Mouse (Mus musculus) frontal cortex, postnatal 10 days (tissue): ENCODE measurements at regions not wholly inside any gene's neighbourhood (a gene's known extent, or its start where the extent isn't known, plus 50 kb on each side); places are given as distances from the start of the nearest gene placed in this dataset.

Experiments
- DNase-seq, 2 experiments: peaks; one replicate each; pipeline ENCODE4 v3.0.0; 2022; ENCODE audit warnings: low spot score in 2 of 2, mixed read lengths in 1 of 2

DNA sequence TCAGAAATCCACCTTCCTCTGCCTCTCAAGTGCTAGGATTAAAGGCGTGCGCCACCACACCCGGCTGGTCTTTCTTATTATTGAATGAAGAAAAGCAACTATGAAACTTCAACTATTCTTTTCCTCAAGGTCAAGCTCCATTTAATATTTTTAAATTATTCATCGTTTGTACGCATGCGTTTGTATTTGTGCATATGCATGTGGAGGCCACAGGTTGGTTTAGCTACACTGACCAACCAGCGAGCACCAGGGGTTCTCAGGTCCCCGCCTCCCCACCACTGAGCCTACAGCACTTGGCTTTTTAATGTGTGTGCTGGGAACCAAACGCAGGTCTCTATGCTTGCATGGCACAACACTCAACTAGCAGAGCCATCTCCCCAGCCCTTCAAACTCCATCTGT is 51.0 kb upstream of the Tmem252 start:
- DNase-seq: no peak

DNA sequence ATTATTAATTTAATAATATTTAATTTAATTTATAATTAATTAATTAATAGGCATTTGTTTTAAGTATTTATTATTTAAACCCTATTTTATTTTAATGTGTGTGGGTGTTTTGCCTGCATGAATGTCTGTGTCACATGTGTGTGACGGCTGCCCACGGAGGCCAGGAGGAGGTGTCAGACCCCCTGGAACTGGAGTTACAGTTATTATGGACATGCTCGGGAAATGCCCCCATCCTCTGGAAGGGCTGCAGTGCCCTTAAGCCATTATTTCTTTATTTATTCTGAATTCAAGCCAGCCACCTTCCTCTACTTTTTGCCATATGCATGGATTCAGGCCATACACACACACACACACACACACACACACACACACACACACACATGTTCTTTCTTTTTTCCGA is 51.5 kb upstream of the Tmem252 start:
- no peak for DNase-seq

DNA sequence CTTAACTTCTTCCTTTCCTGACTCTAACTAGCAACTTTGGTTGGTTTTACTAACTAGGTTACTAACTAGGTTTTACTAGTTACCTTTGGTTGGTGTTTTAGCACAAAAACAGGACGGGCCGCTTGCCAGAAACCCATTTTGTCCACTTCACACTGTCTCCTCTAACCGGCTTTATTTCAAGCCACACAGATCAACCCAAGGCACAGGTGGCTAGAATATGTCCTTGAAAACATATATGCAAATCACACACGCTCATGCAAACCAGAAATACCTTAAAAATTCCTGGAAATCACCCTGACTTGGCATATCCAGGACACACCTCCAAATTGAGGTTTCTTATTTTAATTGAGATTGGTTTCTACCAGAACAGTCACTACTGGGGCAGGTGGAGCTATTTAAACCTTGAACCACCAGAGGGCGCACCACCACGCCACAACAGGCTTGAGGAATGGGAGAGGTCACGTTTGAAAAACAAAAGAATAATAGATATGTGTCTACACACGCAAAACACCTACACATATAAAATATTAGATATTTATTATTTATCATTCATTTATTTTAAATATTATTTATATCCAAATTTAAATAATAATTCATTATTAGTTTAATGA is 52.1 kb upstream of the Tmem252 start:
- DNase-seq: peak; percentile 23 to 57

DNA sequence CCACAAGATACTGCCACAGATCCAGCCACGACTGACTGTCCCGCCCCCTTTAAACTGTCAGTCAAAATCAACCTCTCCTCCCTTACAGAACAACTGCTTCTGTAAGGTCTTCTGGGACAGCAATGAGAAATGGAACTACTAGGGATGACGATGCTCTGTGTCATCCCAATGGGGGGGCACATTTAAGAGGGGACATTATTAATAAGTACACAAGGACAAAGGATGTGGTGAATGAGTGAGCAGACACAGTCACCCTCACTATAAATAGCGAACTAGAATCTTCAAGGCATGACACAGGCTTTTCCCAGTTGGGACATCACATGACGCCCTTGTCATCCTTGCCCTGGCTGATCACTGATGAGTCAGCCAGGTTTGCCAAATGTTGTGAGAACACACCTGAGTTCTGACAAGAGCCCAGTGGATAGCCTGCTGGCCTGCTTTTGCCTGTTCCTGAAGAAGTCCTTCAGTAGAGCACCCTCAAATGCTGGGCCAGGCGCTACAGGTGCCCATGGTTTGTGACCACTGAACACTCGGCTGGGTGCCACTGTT is 58.0 kb upstream of the Tmem252 start:
- DNase-seq: no peak

DNA sequence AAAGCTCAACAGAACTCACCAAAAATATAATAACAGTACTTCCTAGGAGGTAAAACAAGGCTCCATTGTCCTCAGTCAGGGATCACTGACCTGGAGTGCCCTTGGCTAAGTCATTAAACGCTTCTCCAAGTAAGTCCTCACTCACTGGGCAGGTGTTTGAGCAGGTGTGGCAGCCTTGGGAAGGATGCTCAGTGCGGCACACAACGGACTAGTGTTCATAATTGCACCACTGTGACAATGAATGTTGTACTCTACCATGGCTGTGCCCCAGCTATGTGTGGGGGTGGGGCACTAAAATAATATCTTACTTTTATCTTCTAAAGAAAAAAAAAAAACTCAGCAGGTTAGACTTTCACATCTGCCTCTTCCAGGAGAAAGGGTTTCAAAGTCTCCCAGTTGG is 52.2 kb upstream of the Pip5k1b start:
- DNase-seq: no peak

DNA sequence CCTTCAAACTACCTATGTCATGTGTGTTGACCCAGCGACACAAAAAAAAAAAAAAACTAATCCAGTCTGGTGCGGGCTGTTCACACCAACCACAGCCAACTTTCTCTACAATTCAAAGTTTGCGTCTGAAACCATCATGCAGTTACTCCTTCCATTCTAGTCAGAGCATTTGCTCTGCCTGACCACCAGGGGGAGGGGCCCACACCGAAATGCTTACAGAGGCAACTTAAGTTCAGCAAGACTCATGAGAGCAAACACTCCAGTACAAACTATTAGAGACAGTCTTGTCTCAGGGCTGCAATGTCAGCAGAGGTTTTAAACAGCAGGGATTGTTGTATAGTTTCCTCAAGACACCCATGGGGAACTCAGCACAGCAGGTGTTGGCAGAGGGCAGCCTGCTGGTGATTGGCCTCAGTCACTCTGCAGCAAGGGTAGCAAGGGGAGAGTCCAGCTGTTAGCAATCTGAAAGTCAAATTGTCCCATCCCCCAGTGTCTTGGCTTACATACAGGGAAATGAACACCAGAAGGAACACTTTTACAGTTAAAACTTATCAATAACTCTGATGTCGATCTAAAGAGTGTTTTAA is 50.8 kb upstream of the Pip5k1b start:
- no peak for DNase-seq
